20 mouse cellular contexts compared by ENCODE assay signal in genomic region chr19:28277104-28277503, GRCm38 (mm10).
DNase-seq lines count a peak whose midpoint lies in the region; ATAC-seq and TF ChIP-seq lines count a peak whose summit lies in the region.
"Had no signal": no experiment of that assay in that cellular context is flagged by ENCODE, and none has a peak within 500 bp of the region (broad histone marks: within the 10 kb centered on the region; RNA-seq: fewer than 3 reads in every experiment).

No protein-coding gene starts in this region.

- ATAC-seq in heart, embryonic 14.5 days (ENCODE audit: insufficient number of reproducible peaks, insufficient read depth, low FRiP score, low read depth), result no peak
- ATAC-seq in midbrain, embryonic 12.5 days (ENCODE audit: low FRiP score, low read depth), result peak; percentile 65; the same call in 1 of the 2 replicates
- ATAC-seq in midbrain, postnatal 0 days (ENCODE audit: low FRiP score), result no peak

- TF ChIP-seq CTCF in midbrain, postnatal 0 days (IDR thresholded peaks at IDR 0.05), result no peak

- peak; percentile 39 for DNase-seq in embryo, embryonic 10 days (ENCODE audit: low spot score)
- no peak for DNase-seq in embryo, embryonic 9.5 days (ENCODE audit: extremely low spot score)
- no peak for DNase-seq in heart, postnatal 10 days
- no peak for DNase-seq in midbrain, postnatal 0 days (ENCODE audit: low spot score)
- DNase-seq in retina, postnatal 1 day, result peak; percentile 32
- DNase-seq in right cerebral cortex, adult 2 months (ENCODE audit: low spot score in 2 of 2), result no peak
- DNase-seq: adrenal gland, adult 8-10 months; cerebellum, adult 9-11 months; heart, adult 11 months; kidney, adult 11 months; liver, embryonic 13.5 days; lung, embryonic 14.5 days; lung, postnatal 36 days; thymus, adult 18-20 months had no signal

- H3K27me3 ChIP-seq in heart, embryonic 14.5 days (ENCODE audit: control insufficient read depth, insufficient read depth, low read length), result no peaks in the 10 kb centered on the region
- H3K27me3 ChIP-seq in midbrain, embryonic 12.5 days, result peaks cover 30% of the 10 kb centered on the region
- H3K27me3 ChIP-seq in midbrain, postnatal 0 days (ENCODE audit: insufficient read depth, low read length), result no peaks in the 10 kb centered on the region
- H3K27me3 ChIP-seq: embryonic facial prominence, embryonic 15.5 days; hindbrain, embryonic 15.5 days; limb, embryonic 13.5 days; liver, embryonic 13.5 days; stomach, embryonic 15.5 days had no signal

- H3K4me3 ChIP-seq in heart, embryonic 14.5 days (ENCODE audit: control insufficient read depth in 1 of 2, insufficient read depth in 1 of 2, low read depth in 1 of 2, low read length in 2 of 2), result no peak overlapping the region
- H3K4me3 ChIP-seq in midbrain, embryonic 12.5 days, result no peak overlapping the region
- no peak overlapping the region for H3K4me3 ChIP-seq in midbrain, postnatal 0 days (ENCODE audit: low read depth, low read length)
- H3K4me3 ChIP-seq: embryonic facial prominence, embryonic 15.5 days; hindbrain, embryonic 15.5 days; limb, embryonic 13.5 days; liver, embryonic 13.5 days; stomach, embryonic 15.5 days had no signal

- no peak overlapping the region for H3K4me2 ChIP-seq in heart, embryonic 14.5 days (ENCODE audit: low read length)
- no peak overlapping the region for H3K4me2 ChIP-seq in midbrain, embryonic 12.5 days (replicated peaks)
- no peak overlapping the region for H3K4me2 ChIP-seq in midbrain, postnatal 0 days (ENCODE audit: low read depth, low read length, poor library complexity, severe bottlenecking)
- H3K4me2 ChIP-seq: embryonic facial prominence, embryonic 15.5 days; hindbrain, embryonic 15.5 days; limb, embryonic 13.5 days; liver, embryonic 13.5 days; lung, embryonic 14.5 days; stomach, embryonic 15.5 days had no signal

- peaks cover 6 to 8% of the 10 kb centered on the region in 2 experiments; a peak in 3 of 4 replicates for H3K4me1 ChIP-seq in heart, embryonic 14.5 days (ENCODE audit: control insufficient read depth in 2 of 2, insufficient read depth in 2 of 2, low read length in 2 of 2)
- H3K4me1 ChIP-seq in midbrain, embryonic 12.5 days, result 0 out of 2 replicates have a peak, but pooled peaks cover 9% of the 10 kb centered on the region
- no peaks in the 10 kb centered on the region for H3K4me1 ChIP-seq in midbrain, postnatal 0 days (ENCODE audit: insufficient read depth, low read length)
- H3K4me1 ChIP-seq: embryonic facial prominence, embryonic 15.5 days; hindbrain, embryonic 15.5 days; liver, embryonic 13.5 days; stomach, embryonic 15.5 days had no signal

- peak overlapping the region; percentile 43 to 74; a peak in 3 of 4 replicates for H3K27ac ChIP-seq in heart, embryonic 14.5 days (replicated peaks in 1 of 2; ENCODE audit: control insufficient read depth in 1 of 2, insufficient read depth in 1 of 2, low read depth in 2 of 2, low read length in 2 of 2)
- H3K27ac ChIP-seq in midbrain, embryonic 12.5 days (replicated peaks), result no peak overlapping the region
- no peak overlapping the region for H3K27ac ChIP-seq in midbrain, postnatal 0 days (ENCODE audit: low read depth, low read length)
- H3K27ac ChIP-seq: embryonic facial prominence, embryonic 15.5 days; hindbrain, embryonic 15.5 days; limb, embryonic 13.5 days; liver, embryonic 13.5 days; stomach, embryonic 15.5 days had no signal

- 82% methylated on average over 2 of the region's 2 CpGs for WGBS in heart, embryonic 14.5 days
- 46% methylated on average over 2 of the region's 2 CpGs for WGBS in midbrain, embryonic 12.5 days
- 62% methylated on average over 2 of the region's 2 CpGs for WGBS in midbrain, postnatal 0 days

- no peaks in the 10 kb centered on the region for H3K9me3 ChIP-seq in heart, embryonic 14.5 days (ENCODE audit: control insufficient read depth, low read length)
- no peaks in the 10 kb centered on the region for H3K9me3 ChIP-seq in midbrain, embryonic 12.5 days
- H3K9me3 ChIP-seq in midbrain, postnatal 0 days (ENCODE audit: low read length), result no peaks in the 10 kb centered on the region
- H3K9me3 ChIP-seq: embryonic facial prominence, embryonic 15.5 days; hindbrain, embryonic 15.5 days; limb, embryonic 13.5 days; liver, embryonic 13.5 days; stomach, embryonic 15.5 days had no signal

- intact Hi-C loops in heart, postnatal 10 days (cut with DNase I), result no loop called here

- no peak overlapping the region for H3K9ac ChIP-seq in heart, embryonic 14.5 days (ENCODE audit: low read length)
- H3K9ac ChIP-seq in midbrain, embryonic 12.5 days (replicated peaks), result no peak overlapping the region
- H3K9ac ChIP-seq in midbrain, postnatal 0 days (replicated peaks; ENCODE audit: low read length, poor library complexity, severe bottlenecking), result no peak overlapping the region
- H3K9ac ChIP-seq: embryonic facial prominence, embryonic 15.5 days; hindbrain, embryonic 15.5 days; limb, embryonic 13.5 days; liver, embryonic 13.5 days; lung, embryonic 14.5 days; stomach, embryonic 15.5 days had no signal

- no peaks in the 10 kb centered on the region for H3K36me3 ChIP-seq in heart, embryonic 14.5 days (ENCODE audit: control insufficient read depth, insufficient read depth, low read length)
- H3K36me3 ChIP-seq in midbrain, embryonic 12.5 days, result no peaks in the 10 kb centered on the region
- H3K36me3 ChIP-seq in midbrain, postnatal 0 days (ENCODE audit: insufficient read depth, low read length), result no peaks in the 10 kb centered on the region
- H3K36me3 ChIP-seq: embryonic facial prominence, embryonic 15.5 days; hindbrain, embryonic 15.5 days; limb, embryonic 13.5 days; liver, embryonic 13.5 days; stomach, embryonic 15.5 days had no signal

Comparison
In these comparisons a context has a peak if more than half of its experiments do, and no peak if none do; other contexts are left out.
1. DNase-seq: peak in embryo, embryonic 10 days (single experiment) and retina, postnatal 1 day (single experiment); none in embryo, embryonic 9.5 days (single experiment), heart, postnatal 10 days (0 of 2), midbrain, postnatal 0 days (single experiment) and right cerebral cortex, adult 2 months (0 of 2).
2. H3K27ac ChIP-seq: peak in heart, embryonic 14.5 days (2 of 2); none in midbrain, embryonic 12.5 days (single experiment) and midbrain, postnatal 0 days (single experiment).